Mouse (Mus musculus) retina, adult 2 months (tissue): ENCODE measurements around the gene Amotl2.

Source experiments
- DNase-seq: peaks from one replicate; pipeline ENCODE4 v3.0.0-alpha.2; 2012; ENCODE audit warnings: low read depth, low spot score

Gene Amotl2

GRCm38 (mm10) chr9:102718676-102719075, 2.2 kb downstream of the Amotl2 start:
- peak; percentile 25 for DNase-seq

DNA sequence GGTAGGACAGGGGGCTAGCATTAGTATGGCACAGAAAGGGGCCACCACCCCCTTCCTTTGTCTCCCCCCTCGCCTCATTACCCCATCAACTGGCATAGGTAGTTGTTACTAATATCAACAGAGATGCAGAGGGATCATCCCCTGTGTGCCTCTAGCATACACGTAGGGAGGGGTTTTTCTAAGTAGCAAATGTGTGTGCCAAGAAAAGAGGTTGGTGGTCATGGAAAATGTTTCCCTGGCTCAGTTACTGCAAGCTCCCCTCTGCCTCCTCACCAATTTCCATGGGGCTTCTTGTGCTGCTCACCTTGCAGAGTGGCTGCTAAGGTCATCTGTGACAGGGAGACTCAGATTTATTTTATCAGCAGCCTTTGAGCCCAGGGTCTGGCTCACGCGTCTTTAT, 2.6 kb downstream of the Amotl2 start:
- DNase-seq: no peak

DNA sequence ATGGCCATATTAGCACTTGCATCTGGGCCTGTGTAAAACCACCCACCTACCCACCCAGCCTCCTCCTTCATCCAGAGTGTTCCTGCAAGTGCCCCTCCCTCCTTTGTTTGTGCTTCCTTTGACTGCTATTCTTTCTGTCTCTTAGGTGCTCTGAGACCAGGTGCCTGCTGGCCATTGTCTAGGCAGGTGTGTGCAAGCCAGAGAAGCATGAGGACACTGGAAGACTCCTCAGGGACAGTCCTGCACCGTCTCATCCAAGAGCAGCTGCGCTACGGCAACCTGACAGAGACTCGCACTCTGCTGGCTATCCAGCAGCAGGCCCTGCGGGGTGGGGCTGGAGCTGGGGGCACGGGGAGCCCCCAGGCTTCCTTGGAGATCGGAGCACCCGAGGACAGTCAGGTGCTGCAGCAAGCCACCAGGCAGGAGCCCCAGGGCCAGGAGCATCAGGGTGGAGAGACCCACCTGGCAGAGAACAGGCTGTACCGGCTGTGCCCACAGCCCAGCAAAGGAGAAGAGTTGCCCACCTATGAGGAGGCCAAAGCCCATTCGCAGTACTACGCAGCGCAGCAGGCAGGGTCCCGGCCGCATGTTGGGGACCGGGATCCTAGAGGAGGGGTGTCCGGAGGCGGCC, 3.6 kb downstream of the Amotl2 start:
- no peak for DNase-seq

DNA sequence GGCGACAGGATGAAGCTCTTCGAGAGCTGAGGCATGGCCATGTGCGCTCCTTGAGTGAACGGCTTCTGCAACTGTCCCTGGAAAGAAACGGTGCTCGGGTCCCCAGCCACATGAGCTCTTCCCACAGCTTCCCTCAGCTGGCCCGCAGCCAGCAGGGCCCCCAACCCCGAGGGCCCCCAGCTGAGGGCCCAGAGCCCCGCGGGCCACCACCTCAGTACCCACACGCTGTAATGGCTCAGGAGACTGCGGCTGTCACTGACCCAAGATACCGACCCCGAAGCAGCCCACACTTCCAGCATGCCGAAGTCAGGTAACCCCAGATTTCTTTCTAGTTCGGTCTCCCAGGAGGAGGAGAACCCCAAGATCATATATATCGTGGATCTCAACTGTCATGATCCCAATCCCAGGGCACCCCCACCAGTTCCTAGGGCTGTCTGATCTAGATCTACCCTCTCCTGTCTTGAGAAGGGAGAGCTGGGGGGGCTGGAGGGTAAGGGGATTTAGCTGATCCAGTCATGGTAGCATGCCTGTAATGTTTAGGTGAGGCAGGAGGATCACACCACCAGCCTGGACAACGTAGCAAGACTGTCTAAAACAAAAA, 4.2 kb downstream of the Amotl2 start:
- DNase-seq: no peak

DNA sequence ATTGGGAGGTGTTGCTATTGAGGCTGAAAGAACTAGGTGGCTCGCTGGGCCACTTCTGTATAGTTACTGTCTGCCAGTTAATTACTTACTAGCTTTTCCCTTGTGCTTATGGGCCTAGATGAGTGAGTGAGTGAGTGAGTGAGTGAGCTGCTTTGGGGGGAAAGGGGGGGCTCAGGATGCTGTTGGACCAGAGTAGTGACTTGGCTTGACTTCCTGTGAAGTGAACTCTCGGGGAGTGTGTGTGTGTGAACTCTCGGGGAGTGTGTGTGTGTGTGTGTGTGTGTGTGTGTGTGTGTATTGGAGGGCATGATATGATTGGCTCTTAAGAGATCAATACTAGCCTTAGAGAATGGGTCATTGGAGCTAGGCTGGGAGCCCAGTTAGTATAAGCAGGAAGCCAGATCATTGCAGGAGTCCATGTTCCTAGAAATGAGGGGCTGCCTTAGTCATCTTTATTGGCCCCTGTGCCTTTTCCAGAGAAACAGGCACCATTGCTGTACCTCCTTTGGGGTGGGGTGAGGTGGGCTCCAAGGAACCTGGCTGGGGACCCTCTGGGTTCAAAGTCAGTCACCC, 5.0 kb downstream of the Amotl2 start:
- DNase-seq: no peak

DNA sequence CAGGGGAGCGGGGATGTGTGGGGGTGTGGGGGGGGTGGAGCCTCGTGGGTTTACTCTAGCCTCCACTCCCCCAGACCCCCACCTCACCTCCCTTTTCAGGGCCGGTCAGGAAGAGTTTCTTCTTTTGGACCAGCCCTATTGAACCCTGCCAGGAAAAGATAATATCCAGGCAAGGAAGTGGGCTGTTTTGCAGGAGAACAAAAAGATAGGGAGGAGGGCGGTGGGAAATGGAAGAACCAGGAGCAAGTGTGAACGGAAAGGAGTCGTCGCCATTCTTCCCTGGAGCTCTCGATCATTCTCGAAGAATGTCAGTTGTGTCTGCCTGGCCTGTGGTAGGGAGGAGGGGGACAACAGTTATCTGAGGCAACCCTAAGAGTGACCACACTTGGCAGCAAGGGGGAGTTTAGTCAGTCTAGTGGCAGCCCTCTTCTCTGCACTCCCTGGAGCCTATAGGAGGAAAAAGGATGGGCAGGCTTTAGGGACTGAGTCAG, 5.6 kb downstream of the Amotl2 start:
- DNase-seq: no peak

DNA sequence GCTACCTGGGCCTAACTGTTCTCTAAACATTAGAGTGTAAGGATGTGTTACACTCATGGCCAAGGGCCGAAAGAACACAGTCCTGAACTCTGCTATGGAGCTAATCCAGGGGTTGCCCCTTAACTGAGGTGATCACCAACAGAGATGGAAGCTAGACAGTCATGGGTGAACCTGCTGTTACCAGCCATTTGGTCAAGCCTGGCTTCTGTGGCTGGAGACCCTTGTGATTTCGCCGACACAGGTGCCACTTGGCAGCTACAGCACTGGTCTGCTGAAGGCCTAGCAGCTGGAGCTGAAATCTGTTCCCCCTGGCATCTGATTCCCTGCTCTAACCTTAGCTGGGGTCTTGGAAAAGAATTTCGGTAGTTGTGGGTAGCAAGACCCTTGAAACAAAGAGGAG, 6.3 kb downstream of the Amotl2 start:
- no peak for DNase-seq

DNA sequence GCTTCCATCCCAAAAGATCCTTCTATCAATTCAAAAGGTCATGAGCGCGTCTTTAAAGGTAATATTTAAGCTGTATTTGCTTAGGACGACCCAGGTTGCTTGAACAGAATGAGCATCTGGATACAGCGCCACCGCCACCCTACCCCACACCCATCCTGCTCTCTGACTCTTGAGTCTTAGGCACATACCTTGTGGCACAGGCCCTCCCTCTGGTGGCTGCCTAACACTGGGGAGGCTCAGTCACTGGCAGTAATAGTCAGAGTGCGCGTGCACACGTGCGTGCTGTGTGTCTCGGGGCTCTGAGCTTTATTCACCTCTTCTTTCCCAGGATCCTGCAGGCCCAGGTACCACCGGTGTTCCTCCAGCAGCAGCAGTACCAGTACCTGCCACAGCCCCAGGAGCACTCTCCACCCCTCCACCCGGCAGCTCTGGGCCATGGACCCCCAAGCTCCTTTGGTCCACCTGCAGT, 6.8 kb downstream of the Amotl2 start:
- no peak for DNase-seq

GRCm38 (mm10) chr9:102723990-102724461, 7.6 kb downstream of the Amotl2 start:
- DNase-seq: no peak

- no peak for DNase-seq
Measured at GRCm38 (mm10) chr9:102724942-102725341, 8.5 kb downstream of the Amotl2 start.

- peak; percentile 58 for DNase-seq
Measured at GRCm38 (mm10) chr9:102725958-102726654, 9.6 kb downstream of the Amotl2 start.

GRCm38 (mm10) chr9:102726811-102727210, 10.3 kb downstream of the Amotl2 start:
- no peak for DNase-seq

DNA sequence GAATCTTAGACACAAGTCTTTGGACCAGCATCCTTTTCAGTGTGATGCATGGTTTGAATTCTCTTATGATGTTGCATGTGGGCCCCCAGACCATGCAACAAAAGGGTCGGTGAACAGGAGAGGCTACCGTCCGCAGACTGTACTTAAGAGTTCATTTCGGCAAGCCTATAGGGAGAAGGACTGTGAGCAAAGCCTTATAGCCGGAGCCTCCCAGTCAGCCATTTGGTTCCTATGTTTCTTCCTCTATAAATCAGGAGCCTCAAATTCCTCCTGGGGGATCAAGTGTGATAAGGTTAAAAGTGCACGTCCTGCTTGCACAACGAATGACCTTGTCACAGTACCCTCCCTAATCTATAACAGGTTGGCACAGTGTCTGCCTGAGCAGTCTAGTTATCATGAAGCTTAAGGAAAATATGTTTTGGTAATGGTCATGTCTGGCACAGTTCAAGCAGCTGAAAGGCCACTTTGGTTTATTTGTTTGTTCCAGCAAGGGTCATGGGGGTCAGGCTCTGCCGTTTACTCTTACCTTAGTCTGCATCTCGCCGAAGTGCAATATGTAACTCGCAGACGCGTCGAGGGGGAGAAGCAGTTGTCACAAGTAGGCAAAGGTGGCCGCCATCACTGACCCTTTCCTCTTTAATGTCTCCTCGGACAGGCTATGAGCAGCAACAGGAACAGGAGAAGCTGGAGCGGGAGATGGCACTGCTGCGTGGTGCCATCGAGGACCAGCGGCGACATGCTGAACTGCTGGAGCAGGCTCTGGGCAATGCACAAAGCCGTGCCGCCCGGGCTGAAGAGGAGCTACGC, 11.4 kb downstream of the Amotl2 start:
- no peak for DNase-seq

GRCm38 (mm10) chr9:102728469-102728747, 11.9 kb downstream of the Amotl2 start:
- no peak for DNase-seq

DNA sequence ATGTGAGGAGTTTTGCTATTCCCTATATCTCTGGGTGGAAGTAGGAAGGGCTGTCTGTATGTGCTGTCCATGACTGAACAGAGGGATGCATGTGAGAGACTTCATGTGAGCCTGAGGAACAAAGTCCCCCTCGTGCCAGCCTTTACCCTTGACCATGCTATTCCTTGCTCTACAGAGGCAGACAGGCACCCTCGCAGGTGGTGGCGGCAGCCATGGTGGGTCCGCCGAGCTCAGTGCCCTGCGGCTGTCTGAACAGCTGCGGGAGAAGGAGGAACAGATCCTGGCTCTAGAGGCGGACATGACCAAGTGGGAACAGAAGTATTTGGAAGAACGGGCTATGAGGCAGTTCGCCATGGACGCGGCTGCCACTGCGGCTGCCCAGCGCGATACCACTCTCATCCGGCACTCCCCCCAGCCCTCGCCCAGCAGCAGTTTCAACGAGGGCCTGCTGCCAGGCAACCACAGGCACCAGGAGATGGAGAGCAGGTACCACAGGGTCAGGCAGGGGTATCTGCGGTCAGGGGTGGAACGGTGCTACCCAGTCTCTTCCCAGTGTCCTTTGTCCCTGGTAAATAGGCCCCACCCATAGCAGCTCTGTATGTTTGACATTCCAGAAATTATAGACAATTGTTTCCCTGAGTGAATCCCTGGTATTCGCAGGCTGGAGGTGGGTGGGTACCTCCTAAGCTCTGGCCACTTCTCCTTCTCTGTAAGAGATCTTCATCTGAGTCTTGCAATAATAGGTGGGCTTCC, 12.8 kb downstream of the Amotl2 start:
- no peak for DNase-seq

- DNase-seq: no peak
Measured at GRCm38 (mm10) chr9:102729876-102730413, 13.5 kb downstream of the Amotl2 start.

DNA sequence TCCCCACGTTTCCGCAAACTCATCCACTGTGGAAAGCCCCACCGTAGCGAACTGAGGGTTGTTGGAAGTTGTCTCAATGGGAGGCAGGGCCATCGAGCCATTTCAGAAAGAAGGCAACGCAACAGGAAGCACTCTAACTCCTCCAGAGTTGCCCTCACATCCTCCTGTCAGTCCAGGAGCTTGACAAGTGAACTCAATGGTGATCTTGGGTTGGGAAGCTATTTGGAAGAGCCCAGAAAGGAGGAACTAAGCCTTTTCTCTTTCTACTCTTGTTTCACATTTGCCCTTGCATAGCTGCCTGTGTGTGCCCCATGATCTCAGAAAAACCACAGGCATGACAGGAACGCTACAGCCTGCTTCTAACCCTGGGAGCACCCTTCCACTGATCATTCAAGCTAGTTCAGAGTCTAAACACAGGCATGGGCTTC, 14.6 kb downstream of the Amotl2 start:
- DNase-seq: no peak

DNA sequence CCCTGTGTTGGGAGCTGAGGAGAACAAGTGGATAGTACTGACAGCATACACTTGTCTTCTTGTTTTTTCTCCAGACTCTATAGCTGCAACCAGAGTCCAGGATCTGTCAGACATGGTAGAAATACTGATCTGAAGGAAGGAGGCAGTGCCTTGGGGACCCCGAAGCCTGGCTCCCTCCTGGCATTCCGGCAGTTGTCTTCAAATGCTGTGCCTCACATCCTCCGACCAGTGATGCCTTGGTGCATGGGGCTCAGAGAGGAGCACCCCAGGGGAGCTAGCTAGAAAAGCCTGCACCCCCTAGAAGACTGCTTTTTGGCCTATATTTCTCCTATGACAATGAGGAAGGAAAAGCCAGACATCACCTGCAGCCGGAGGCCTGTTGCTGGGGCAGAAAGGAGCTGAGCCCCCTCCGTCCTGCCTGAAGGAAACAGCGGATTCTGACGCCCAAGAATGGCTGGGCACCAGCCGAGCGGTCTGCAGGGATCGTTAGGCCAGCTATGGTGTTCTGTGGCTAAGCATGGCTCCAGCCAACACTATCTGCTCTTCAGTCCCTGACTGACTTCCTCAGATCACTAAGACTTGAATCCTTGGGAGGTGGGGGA, 15.2 kb downstream of the Amotl2 start:
- no peak for DNase-seq

DNA sequence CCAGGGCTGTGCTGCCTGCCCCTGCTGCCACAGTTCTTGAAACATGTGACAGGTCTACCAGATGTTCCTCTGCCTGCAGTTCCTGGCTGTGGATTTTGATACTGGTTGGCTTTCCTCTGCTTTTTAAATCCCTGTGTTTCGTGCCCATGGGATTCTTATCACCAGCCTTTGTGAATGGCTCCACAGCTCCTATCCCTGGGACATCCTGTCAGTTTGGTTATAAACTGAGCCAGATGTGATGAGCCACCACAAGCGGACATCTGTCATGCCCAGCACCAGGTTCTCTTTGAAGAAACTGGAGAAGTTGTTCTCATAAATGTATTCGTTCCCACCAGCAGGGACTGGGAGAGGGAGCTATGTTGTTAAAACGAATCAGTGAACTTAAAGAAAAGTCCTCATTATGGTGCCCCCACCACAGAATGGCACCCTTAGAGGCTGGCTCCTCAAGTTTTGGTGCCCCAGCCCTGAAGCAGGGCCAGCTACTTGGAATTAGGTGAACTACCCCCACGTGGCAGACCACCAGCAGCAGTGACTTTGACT, 15.9 kb downstream of the Amotl2 start:
- DNase-seq: no peak

DNA sequence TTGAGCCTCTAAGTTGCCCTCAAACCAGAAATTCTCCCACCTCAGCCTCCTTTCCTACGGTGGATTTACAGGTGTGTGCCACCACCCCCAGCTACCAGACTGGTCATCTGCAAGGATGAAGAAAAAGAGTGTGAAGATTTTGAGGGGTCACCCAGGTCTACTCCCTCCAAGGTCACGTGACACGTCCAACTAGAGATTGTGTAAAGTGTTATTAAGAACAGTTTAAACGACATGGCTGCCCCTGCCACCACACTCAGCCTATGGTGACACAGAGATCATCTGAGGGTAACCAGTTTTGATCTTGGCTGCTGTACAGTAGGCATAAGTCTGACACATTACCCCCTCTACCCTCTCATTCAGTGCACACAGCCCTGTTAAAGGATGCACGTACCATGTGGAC, 17.0 kb downstream of the Amotl2 start:
- DNase-seq: no peak
